Mouse (Mus musculus) MEL-GATA-1-ER (cell line): ENCODE measurements around the gene St5.
A peak's percentile ranks its signal among the peaks of the same experiment; 100 is the strongest.

Source experiments
- DNase-seq: peaks from one replicate; pipeline ENCODE4 v3.0.0-alpha.2; 2012; ENCODE audit warnings: low read depth; ENCODE audit errors: extremely low read depth

Gene St5

DNA sequence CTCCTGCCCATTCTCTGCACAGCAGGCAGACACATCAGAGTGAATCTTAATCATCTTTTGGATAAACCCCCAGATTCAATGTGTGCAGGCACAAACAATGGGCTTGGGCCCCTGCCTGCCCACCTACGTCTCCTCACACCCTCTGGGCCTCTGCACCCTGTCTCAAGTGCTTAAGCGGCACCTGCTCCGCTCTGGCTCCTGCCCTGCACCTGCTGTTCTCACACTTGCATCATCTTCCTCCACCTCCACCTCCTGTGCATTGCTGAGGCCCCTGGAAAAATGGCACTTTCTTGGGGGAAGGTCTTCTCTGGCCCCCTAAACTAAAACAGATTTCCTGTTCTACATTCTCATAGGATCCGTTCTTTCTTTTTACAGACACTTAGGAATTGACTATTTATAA is 169.5 kb downstream of the St5 start:
- no peak for DNase-seq

- no peak for DNase-seq
These were observed 170.3 kb downstream of the St5 start for GRCm38 (mm10) chr7:109533129-109533528.

DNA sequence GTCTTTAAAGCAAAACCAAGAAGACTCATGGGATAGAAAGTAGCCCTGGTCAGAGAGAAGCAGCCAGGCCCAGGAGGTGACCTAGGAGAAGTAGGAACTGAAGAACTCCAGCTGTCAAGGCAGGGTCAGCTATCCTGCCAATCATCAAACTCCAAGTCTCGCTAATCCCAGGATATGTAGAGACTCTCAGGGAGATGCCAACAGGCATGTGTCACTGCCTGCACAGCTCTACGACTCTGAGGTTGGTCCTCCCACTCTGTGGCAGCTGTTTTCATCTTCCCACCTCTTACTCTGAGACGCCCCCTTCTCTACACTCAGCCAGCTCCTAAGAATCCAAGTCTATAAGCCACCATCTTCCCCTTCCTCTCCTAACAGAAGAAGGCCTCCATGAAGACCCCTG is 170.7 kb downstream of the St5 start:
- no peak for DNase-seq

GRCm38 (mm10) chr7:109531501-109531900 is 171.9 kb downstream of the St5 start:
- DNase-seq, result no peak

- no peak for DNase-seq
These were observed 173.7 kb downstream of the St5 start for GRCm38 (mm10) chr7:109529741-109530140.

DNA sequence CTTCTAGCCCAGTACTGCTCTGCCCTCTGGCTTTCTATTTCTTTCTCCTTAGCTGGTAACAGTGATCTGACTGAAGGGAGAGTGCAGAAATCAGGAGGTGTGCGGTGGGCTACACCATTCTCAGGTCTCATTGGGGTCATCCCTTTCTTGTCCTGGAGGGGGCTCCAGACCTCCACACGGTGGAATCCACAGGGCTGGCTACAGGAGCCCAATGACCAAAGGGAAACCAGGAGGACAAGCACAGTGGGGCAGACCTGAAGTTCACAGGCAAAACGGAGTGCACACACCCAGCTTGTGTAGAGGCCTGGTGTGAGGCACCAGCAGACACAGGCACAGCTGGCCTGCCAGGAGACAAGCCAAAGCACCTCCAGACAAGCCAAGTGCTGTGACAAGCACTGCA is 175.0 kb downstream of the St5 start:
- no peak for DNase-seq

GRCm38 (mm10) chr7:109527536-109527935 is 175.9 kb downstream of the St5 start:
- no peak for DNase-seq

GRCm38 (mm10) chr7:109525740-109526663 is 177.4 kb downstream of the St5 start:
- no peak for DNase-seq

- no peak for DNase-seq
These were observed 178.6 kb downstream of the St5 start for GRCm38 (mm10) chr7:109524763-109525162.

GRCm38 (mm10) chr7:109524442-109524744 is 179.0 kb downstream of the St5 start:
- DNase-seq, result no peak

DNA sequence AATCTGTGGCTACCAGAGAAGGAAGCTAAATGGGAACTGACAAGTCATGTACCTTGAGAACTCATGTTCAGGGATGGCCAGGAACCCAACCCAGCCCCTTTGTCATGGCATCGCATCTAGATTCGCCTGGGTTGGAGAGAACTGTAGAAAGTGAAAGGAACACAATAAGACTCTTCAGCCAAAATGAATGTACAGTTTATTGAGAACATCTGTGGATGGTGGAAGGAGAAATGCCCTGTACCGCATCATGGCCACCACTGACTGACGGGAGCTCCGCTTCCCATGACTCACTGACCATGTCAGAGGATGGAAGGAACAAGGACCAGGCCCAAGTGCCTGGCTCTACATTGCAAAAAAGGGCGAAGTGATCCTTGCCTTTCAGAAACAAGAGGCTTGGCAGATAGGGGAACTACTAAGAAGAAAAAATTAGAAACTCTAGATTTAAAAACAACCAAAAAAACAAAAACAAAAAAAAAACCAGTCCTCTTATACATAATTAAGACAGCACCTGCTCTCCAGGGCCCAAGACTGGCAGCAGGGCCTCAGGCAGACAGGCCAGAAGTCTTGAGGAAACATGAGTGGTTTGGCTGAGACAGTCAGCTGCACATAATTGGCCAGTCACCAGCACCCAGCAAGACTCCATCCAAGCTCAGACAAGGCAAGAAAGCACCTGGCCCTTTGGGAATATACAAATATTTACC is 179.5 kb downstream of the St5 start:
- DNase-seq, result no peak

DNA sequence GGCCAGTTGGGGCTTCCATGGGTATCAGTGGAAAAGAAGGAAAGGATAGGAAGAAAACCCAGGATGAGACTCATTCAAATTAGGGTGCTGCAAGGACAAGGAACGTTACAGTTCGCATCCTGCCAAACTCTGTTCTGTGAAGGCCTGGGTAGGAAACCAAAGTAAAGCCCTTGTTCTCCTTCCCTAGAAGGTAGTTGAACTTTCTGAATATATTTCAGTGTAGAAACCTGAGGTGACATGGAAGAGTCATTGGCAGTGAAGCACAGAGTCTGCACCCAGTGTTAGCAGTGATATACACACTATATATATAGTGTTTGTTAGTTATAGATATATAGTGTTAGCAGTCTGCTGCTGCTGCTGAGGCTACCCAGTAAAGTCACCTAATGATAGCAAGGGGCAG is 180.1 kb downstream of the St5 start:
- no peak for DNase-seq

- no peak for DNase-seq
These were observed 181.3 kb downstream of the St5 start for GRCm38 (mm10) chr7:109522084-109522483.

DNA sequence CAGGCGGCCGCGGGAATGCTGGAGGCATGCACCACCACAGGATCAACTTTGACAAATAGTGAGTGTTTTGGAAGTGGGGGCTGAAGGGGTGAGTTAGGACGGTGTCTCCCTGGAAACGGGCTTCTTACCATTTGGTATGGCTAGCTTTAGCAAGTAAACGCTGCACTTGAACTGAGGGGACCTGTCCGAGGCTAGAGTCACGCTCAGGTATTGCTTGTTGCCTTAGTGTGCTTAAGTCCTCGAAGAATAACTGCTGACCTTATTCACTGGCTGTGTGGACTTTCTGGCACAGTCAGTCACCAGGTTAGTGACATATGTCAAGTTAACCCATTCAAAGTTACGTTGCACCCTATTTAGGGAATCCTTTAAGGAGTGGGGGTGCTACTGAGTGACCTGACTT is 183.5 kb downstream of the St5 start:
- DNase-seq, result no peak

GRCm38 (mm10) chr7:109518838-109519696 is 184.3 kb downstream of the St5 start, which contains the start of gene Rpl27a:
Gene Rpl27a, plus strand, starts transcription at chr7:109519147.
- peak; percentile 75 for DNase-seq

DNA sequence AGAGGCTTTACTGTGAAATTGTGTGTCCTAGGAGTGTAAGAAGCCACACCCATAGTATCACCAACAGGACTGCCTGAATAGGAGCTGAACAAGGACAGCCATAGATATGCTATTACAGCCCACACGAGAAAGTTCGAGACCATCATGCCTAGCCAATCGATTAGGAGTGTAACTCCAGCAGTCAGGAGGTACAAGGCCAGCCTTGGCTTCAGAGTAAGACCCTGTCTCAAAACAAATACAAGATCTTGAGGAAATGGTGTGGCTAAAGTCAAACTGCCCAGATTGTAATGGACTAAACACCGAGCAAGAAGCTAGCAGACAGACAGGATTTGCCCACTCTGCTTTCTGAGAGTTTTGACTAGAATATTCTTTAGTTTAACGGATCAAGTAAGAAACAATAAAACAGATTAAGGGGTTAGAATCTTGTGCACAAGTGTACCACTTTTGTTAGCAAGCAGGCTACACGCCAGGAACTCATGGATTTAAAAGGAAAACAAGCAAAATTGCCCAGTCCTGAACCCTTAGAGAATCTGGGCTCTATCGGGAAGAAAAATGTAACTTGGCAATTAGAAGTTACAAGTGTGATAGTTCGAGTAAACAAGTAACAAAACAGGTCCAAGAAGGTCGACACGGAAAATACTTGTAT is 185.2 kb downstream of the St5 start:
- DNase-seq, result peak; percentile 68

DNA sequence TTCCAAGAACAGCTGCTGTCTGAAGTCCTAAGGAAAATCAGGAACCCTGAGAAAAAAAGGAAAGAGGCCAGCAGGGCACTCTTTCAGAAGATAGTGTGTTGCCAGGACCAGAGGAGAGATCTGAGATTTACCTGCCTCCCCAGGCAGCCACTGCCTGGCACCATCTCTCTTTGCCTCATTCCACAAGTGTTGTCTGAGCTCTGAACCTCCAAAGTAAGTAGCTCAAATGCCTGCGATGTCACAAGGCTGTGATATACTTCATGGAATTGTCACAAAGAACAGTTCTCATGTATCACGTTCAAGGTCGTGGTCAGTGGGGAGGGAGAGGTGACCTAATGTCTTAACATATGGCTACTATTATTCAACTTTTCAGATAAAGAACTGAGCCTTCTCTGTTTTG is 186.9 kb downstream of the St5 start:
- DNase-seq, result no peak

DNA sequence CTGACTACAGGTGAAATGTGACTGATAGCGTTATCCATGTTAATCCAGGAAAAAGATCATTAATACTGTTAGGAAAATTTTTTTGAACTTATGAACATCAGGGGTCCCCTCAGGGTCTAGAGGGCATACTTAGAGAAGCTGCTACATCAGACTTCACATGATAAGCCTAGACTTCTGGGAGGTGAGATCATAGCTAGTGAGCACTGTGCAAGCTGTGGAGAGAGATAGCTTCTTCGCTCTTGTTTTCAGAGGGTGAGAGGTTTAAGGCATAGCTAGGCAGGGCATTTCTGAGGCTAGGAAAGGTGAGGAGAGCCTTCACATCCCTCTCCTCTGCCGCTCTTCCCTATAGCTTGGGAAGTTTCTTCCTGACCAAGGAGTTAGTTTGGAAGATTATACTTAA is 191.6 kb downstream of the St5 start:
- DNase-seq, result no peak

GRCm38 (mm10) chr7:109510799-109511198 is 192.6 kb downstream of the St5 start:
- no peak for DNase-seq

DNA sequence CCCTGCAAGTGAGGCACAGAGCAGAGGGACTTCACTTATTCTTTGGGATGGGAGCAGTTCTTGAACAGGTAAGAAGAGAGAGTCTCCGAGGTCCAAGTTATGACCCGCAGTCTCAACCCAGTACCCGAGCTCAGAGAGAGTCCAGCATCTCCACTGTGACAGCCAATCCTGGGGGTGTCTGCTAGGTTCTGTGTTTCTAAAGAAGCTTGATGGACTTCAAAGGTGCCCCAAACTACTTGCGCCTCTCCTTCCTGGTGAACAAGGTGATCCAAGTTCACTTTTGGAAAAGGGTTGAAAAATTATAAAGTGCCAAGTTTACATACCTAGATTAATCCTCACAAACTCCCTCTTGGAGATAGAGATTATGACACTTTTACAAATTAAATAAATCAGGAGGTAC is 195.4 kb downstream of the St5 start, which contains the start of gene Trim66:
TSS of gene Trim66 (minus strand) at position 101 of the 400 bp plus-strand sequence.
- no peak for DNase-seq

GRCm38 (mm10) chr7:109507572-109507971 is 195.8 kb downstream of the St5 start:
- DNase-seq, result no peak
